ENCODE assay signal across 8 mouse cellular contexts in genomic region chr17:45572103-45573086, GRCm38 (mm10). TPM values are rescaled to one million over a fixed set of nuclear protein-coding genes. Genes with fewer than 3 reads are reported as not detected.
A peak's percentile ranks its signal among the peaks of the same experiment; 100 is the strongest.
DNase-seq lines count a peak whose midpoint lies in the region; ATAC-seq and TF ChIP-seq lines count a peak whose summit lies in the region.

No protein-coding gene starts in this region.

- TF ChIP-seq CTCF in gastrocnemius, adult 2 months (IDR thresholded peaks at IDR 0.05) = peak; percentile 28

- H3K4me1 ChIP-seq in hindbrain, embryonic 15.5 days (replicated peaks) = peaks cover 51% of the 10 kb centered on the region

- intact Hi-C loops in gastrocnemius, adult 2 months (cut with DNase I) = no loop called here

- peak overlapping the region; percentile 83 for H3K4me2 ChIP-seq in hindbrain, embryonic 15.5 days

- H3K36me3 ChIP-seq in hindbrain, embryonic 15.5 days = peaks cover 43% of the 10 kb centered on the region

- peak overlapping the region; percentile 96 for H3K27ac ChIP-seq in gastrocnemius, adult 2 months
- H3K27ac ChIP-seq in hindbrain, embryonic 15.5 days (replicated peaks) = peak overlapping the region; percentile 99

- peak overlapping the region; percentile 100 for H3K9ac ChIP-seq in hindbrain, embryonic 15.5 days

- H3K4me3 ChIP-seq in gastrocnemius, adult 2 months = peak overlapping the region; percentile 81
- peak overlapping the region; percentile 99 for H3K4me3 ChIP-seq in hindbrain, embryonic 15.5 days

- under 1% methylated on average over 55 of the region's 57 CpGs for WGBS in hindbrain, embryonic 15.5 days

- H3K9me3 ChIP-seq in hindbrain, embryonic 15.5 days = no peaks in the 10 kb centered on the region

- H3K27me3 ChIP-seq in hindbrain, embryonic 15.5 days = no peaks in the 10 kb centered on the region

- DNase-seq in ZHBTc4 (ENCODE audit: low read depth, low spot score) = peak; percentile 96
- peak; percentile 62 to 80 for DNase-seq in cerebellum, postnatal 4 days (ENCODE audit: low spot score in 2 of 2)
- DNase-seq in gastrocnemius, adult 2 months = peak; percentile 84
- DNase-seq in left cerebral cortex, adult 18-20 months (ENCODE audit: low spot score in 2 of 2) = peak; percentile 62 to 76
- peak; percentile 89 to 94 for DNase-seq in lung, postnatal 4 days
- DNase-seq in right cerebral cortex, postnatal 10 days (ENCODE audit: low spot score in 2 of 2) = peak; percentile 89 to 91
- DNase-seq in c-Kit-positive CD71-positive TER-119-positive erythroid progenitor cells, embryonic 14.5 days (ENCODE audit: low spot score) = no peak

- ATAC-seq in hindbrain, embryonic 15.5 days (ENCODE audit: low FRiP score, low read depth) = peak; percentile 40

RNA-seq across cellular contexts. Expression of gene Hsp90ab1, which starts 0.7 kb away (rescaled TPM):
- total RNA-seq in gastrocnemius, adult 2 months (2021) = 1,000 to 10,000 TPM; 1,106 to 1,162 TPM
- 1,555 and 1,567 TPM in 2 replicates for polyA plus RNA-seq in hindbrain, embryonic 15.5 days (2015; fragmentation: Nextera tagmentation; extraction: Ambion mirVana)
- total RNA-seq in left cerebral cortex, adult 18-20 months (2021) = 1,000 to 10,000 TPM; 1,506 to 1,598 TPM

RNA-seq across cellular contexts. Expression of gene Slc35b2, which starts 8.7 kb away (rescaled TPM):
- total RNA-seq in gastrocnemius, adult 2 months (2021) = 10 to 100 TPM; 16.0 to 17.3 TPM
- 89.9 and 90.4 TPM in 2 replicates for polyA plus RNA-seq in hindbrain, embryonic 15.5 days (2015; fragmentation: Nextera tagmentation; extraction: Ambion mirVana)
- total RNA-seq in left cerebral cortex, adult 18-20 months (2021) = 10 to 100 TPM; 26.0 to 30.0 TPM

RNA-seq across cellular contexts. Expression of gene Nfkbie, which starts 16.9 kb away (rescaled TPM):
- under 1 TPM; 0.36 to 0.43 TPM for total RNA-seq in gastrocnemius, adult 2 months (2021)
- polyA plus RNA-seq in hindbrain, embryonic 15.5 days (2015; fragmentation: Nextera tagmentation; extraction: Ambion mirVana) = 4.8 and 6.4 TPM in 2 replicates
- total RNA-seq in left cerebral cortex, adult 18-20 months (2021) = 1 to 10 TPM; 1.8 to 2.8 TPM

RNA-seq across cellular contexts. Expression of gene Tmem151b, which starts 22.9 kb away (rescaled TPM):
- total RNA-seq in gastrocnemius, adult 2 months (2021) = not detected
- 27.4 and 31.9 TPM in 2 replicates for polyA plus RNA-seq in hindbrain, embryonic 15.5 days (2015; fragmentation: Nextera tagmentation; extraction: Ambion mirVana)
- total RNA-seq in left cerebral cortex, adult 18-20 months (2021) = 100 to 1,000 TPM; 129 to 136 TPM

RNA-seq across cellular contexts. Expression of gene Slc29a1, which starts 27.0 kb away (rescaled TPM):
- 10 to 100 TPM; 27.4 to 44.7 TPM for total RNA-seq in gastrocnemius, adult 2 months (2021)
- 43.7 and 46.4 TPM in 2 replicates for polyA plus RNA-seq in hindbrain, embryonic 15.5 days (2015; fragmentation: Nextera tagmentation; extraction: Ambion mirVana)
- total RNA-seq in left cerebral cortex, adult 18-20 months (2021) = 10 to 100 TPM; 21.7 to 28.0 TPM
